Mouse (Mus musculus) olfactory bulb, adult 2 months (tissue): ENCODE measurements at regions not wholly inside any gene's neighbourhood (a gene's known extent, or its start where the extent isn't known, plus 50 kb on each side); places are given as distances from the start of the nearest gene placed in this dataset.

ENCODE experiments used
- CTCF ChIP-seq: fragments of 200-500 bp; IDR thresholded peaks from 2 replicates; pipeline ENCODE4 v1.5.1; 2012; ENCODE audit warnings: low read depth, mild to moderate bottlenecking, low read length, moderate library complexity; ENCODE audit not compliant: insufficient read depth
- POLR2A ChIP-seq: fragments of 200-500 bp; IDR thresholded peaks from 2 replicates; pipeline ENCODE4 v1.6.1; 2012; ENCODE audit warnings: mild to moderate bottlenecking, low read depth, low read length, moderate library complexity; ENCODE audit not compliant: insufficient read depth

GRCm38 (mm10) chr16:19876861-19877554 is 105.8 kb downstream of the Klhl6 start:
- TF ChIP-seq CTCF = no peak
- no peak for TF ChIP-seq POLR2A
